Mouse (Mus musculus) regulatory T cell (primary cell): ENCODE results near the gene Gys2.

Source experiments
- in situ Hi-C: fragments of 300-600 bp; cut with MboI, MseI; formaldehyde crosslinking; loops from one replicate; pipeline ENCODE4 v1.15.1; 2025; ENCODE audit warnings: high pct_unique_total_duplicates

Gene Gys2

GRCm38 (mm10) chr6:142458010-142458409 is 14.9 kb downstream of the Gys2 start:
- in situ Hi-C loops = no loop called here

DNA sequence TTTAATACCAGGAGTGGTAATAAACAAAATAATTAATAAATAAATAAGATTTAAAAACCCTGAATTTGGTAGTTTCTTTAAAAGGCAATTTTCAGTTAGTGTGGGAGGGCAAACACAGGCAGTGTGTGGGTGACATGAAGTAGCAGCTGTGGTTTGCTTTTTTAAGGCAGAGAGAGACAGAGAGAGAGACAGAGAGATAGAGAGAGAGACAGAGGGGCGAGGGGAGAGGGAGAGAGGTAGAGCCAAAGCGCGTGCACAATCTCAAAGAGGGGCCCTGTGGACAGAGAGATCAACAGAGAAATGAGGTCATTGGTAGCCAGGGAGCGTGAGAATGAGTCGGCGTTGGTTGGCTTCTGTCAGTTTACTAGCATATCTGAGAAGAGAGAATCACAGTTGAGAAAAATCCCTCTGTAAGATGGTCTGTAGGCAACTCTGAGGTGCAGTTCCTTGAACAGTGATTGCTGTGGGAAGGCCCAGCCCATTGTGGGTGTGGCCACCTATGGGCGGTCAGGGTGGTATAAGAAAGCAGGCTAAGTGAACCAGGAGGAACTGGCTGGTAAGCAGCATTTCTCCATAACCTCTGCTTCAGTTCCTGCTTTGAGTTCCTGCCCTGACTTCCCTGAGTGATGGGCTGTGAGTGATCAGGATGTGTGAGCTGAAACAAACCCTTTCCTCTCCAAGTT is 17.5 kb downstream of the Gys2 start:
- in situ Hi-C loops = no loop called here

GRCm38 (mm10) chr6:142453311-142453710 is 19.6 kb downstream of the Gys2 start:
- in situ Hi-C loops = no loop called here

- in situ Hi-C loops = no loop called here
These were observed 21.5 kb downstream of the Gys2 start for GRCm38 (mm10) chr6:142451381-142451780.

GRCm38 (mm10) chr6:142429072-142429471 is 43.8 kb downstream of the Gys2 start:
- in situ Hi-C loops = no loop called here

GRCm38 (mm10) chr6:142424976-142425375 is 47.9 kb downstream of the Gys2 start:
- in situ Hi-C loops = no loop called here

GRCm38 (mm10) chr6:142414597-142414996 is 58.3 kb downstream of the Gys2 start:
- in situ Hi-C loops = no loop called here

GRCm38 (mm10) chr6:142413845-142414244 is 59.1 kb downstream of the Gys2 start:
- in situ Hi-C loops = no loop called here

- in situ Hi-C loops = no loop called here
These were observed 59.9 kb downstream of the Gys2 start, which contains the start of gene Spx for GRCm38 (mm10) chr6:142412906-142413491. Gene Spx (plus strand): TSS chr6:142413441.

GRCm38 (mm10) chr6:142411140-142411539 is 61.8 kb downstream of the Gys2 start:
- in situ Hi-C loops = no loop called here

DNA sequence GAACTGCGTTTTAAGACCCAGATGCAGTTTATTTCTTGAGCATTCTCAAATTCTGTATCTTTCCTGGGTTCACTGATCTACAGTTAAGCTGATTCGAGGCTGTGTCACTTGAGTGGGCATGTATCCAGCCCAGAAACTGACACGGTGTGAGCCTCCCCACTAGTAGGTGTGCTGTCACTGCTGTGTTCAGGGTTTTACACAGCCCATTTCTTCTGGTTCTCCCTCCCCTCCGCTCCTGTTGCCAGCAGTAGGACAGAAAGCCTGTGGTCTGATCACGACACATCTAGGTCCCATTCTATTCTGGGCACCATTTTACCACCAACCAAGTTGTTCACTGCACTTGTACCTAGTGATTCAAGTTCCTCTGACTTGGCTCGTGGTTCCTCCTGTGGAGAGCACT is 77.2 kb downstream of the Gys2 start:
- in situ Hi-C loops = no loop called here

GRCm38 (mm10) chr6:142394669-142395068 is 78.2 kb downstream of the Gys2 start:
- in situ Hi-C loops = no loop called here

- in situ Hi-C loops = no loop called here
These were observed 80.6 kb downstream of the Gys2 start for GRCm38 (mm10) chr6:142392312-142392711.

DNA sequence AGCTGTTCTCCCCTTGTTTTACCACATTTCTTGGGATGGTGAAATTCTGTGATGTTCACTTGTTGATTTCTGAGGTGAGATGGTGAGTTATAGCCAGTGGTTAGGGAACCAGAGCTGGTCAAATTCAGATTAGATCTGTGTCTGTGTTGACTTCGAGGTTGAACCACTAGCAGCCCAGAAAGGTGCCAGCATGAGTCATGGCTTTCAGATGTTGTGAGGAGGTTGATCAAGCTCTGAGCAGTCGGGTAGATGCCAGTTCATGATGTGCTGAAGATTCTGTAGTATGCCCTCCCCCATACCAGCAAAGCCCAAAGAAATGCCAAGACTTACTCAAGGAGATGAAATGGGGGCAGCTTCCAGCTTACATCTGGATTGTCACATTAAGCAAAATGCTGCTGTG is 83.8 kb downstream of the Gys2 start:
- in situ Hi-C loops = loop anchor here (5.0 kb wide), 1 partner anchor 42 kb away; the partner anchor contains the start of gene Pyroxd1

- in situ Hi-C loops = loop anchor here (5.0 kb wide), 1 partner anchor 41 kb away; the partner anchor contains the start of gene Pyroxd1
These were observed 85.1 kb downstream of the Gys2 start for GRCm38 (mm10) chr6:142387755-142388271.

GRCm38 (mm10) chr6:142387011-142387754 is 85.7 kb downstream of the Gys2 start, which contains the start of the genes Recql and Golt1b:
Gene Recql (minus strand): TSS chr6:142387087.
Gene Golt1b (plus strand): TSS chr6:142387221.
- in situ Hi-C loops = loop anchor here (5.0 kb wide), 1 partner anchor 40 kb away; the partner anchor contains the start of gene Pyroxd1

GRCm38 (mm10) chr6:142386285-142387010 is 86.5 kb downstream of the Gys2 start:
- in situ Hi-C loops = loop anchor here (5.0 kb wide), 1 partner anchor 39 kb away; the partner anchor contains the start of gene Pyroxd1

DNA sequence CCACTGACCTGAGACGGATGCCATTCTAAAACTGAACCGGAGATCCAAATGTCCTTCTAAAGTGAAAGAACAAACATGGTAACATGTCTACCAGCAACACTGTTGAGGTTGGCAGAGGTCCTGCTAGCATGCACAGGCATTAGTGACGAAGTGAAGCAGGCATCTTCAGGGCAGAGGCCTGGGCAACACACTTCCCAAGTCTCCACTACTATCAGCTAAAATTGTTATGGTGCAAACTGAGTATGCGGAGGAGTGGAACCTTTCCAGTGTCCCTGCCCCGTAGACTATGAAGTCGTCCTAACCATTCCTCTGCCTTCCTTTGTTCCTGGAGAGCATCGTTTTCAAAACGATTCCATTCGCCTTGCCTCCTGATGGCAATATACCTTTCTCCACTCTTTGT is 88.4 kb downstream of the Gys2 start:
- in situ Hi-C loops = no loop called here

GRCm38 (mm10) chr6:142381615-142382014 is 91.3 kb downstream of the Gys2 start:
- in situ Hi-C loops = no loop called here

DNA sequence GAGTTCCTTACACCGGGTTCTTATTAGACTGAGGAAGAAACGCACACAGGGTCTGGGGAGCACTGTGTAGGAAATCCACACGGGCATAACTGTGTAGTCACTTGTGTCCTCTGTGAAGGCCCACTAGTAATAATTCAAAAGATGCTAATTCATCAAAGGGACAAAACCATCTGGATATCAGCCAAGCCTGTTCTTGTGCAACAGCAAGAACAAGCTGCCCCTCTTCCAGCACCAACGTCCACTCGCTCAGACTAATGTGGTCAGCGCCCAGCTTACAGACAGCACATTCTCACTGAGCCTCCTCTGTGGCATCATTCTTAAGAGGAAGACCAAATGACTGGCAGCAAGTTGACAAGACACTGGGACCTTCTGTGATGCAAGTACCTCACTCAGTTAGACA is 92.9 kb downstream of the Gys2 start:
- in situ Hi-C loops = no loop called here

GRCm38 (mm10) chr6:142378576-142379330 is 94.2 kb downstream of the Gys2 start:
- in situ Hi-C loops = no loop called here
